Mouse (Mus musculus) heart, postnatal 36 days (tissue): ENCODE data around the gene Mpst. TPM values are rescaled to one million over a fixed set of nuclear protein-coding genes. Genes with fewer than 3 reads are reported as not detected.

Experiments
- DNase-seq, 2 experiments: peaks; one replicate each; pipeline ENCODE4 v3.0.0; 2021 to 2022
- intact Hi-C: fragments of 180-260 bp; cut with DNase I; formaldehyde crosslinking; loops from one replicate; pipeline ENCODE4 v1.15.1; 2025
- total RNA-seq, 2 experiments: library from RNA; stranded (reverse); gene quantifications; 2 replicates each; pipeline ENCODE4 v1.2.3; 2021

Gene Mpst
- total RNA-seq, 2 experiments from 2014 or later: 40.9 to 42.3 TPM

GRCm38 (mm10) chr15:78462981-78463380 lies 56.8 kb downstream of the Mpst start:
- no peak for DNase-seq
- intact Hi-C loops: no loop called here

Other genes starting within 250 kb of the Mpst start
- gene Ift27, start 232.3 kb upstream of the Mpst start, total RNA-seq: 10 to 100 TPM; 11.4 to 13.4 TPM
- gene Pvalb, start 200.0 kb upstream of the Mpst start, total RNA-seq: under 1 TPM; 0.42 to 0.57 TPM
- gene Ncf4, start 161.6 kb upstream of the Mpst start, total RNA-seq: 1 to 10 TPM; 1.0 to 3.2 TPM
- under 1 TPM; 0.68 to 0.86 TPM for gene Csf2rb2, start 100.7 kb upstream of the Mpst start, total RNA-seq
- gene Csf2rb, start 80.7 kb upstream of the Mpst start, total RNA-seq: 1 to 10 TPM; 2.5 to 2.6 TPM
- gene Tex33, start 10.5 kb upstream of the Mpst start, total RNA-seq: not detected
- 10 to 100 TPM; 20.2 to 24.4 TPM for gene Tst, start 509 bp upstream of the Mpst start, total RNA-seq
- 10 to 100 TPM; 28.0 to 30.3 TPM for gene Kctd17, start 22.1 kb downstream of the Mpst start, total RNA-seq
- not detected for gene Tmprss6, start 62.2 kb downstream of the Mpst start, total RNA-seq
- under 1 TPM; 0.39 to 0.54 TPM for gene Il2rb, start 88.9 kb downstream of the Mpst start, total RNA-seq
- 10 to 100 TPM; 26.2 to 41.8 TPM for gene C1qtnf6, start 125.0 kb downstream of the Mpst start, total RNA-seq
- gene Sstr3, start 138.3 kb downstream of the Mpst start, total RNA-seq: not detected
- gene Rac2, start 166.4 kb downstream of the Mpst start, total RNA-seq: 1 to 10 TPM; 2.7 to 7.4 TPM
- 1 to 10 TPM; 5.3 to 7.7 TPM for gene Cyth4, start 190.6 kb downstream of the Mpst start, total RNA-seq